In genomic region chr11:101548526-101548925, GRCm38 (mm10) we compare ENCODE assay signal across 37 mouse cellular contexts. TPM values are rescaled to one million over a fixed set of nuclear protein-coding genes. Genes with fewer than 3 reads are reported as not detected.
A peak's percentile ranks its signal among the peaks of the same experiment; 100 is the strongest.
DNase-seq lines count a peak whose midpoint lies in the region; ATAC-seq and TF ChIP-seq lines count a peak whose summit lies in the region.
"Had no signal": no experiment of that assay in that cellular context is flagged by ENCODE, and none has a peak within 500 bp of the region (broad histone marks: within the 10 kb centered on the region; RNA-seq: fewer than 3 reads in every experiment).

No protein-coding gene starts in this region.

- no peak for ATAC-seq in forebrain, embryonic 12.5 days (ENCODE audit: low FRiP score)
- ATAC-seq: CD4-positive, CD25-positive, alpha-beta regulatory T cell, adult 4 months; forebrain, embryonic 13.5 days; forebrain, embryonic 16.5 days; intestine, postnatal 0 days had no signal

- no peaks in the 10 kb centered on the region for H3K27me3 ChIP-seq in E14TG2a.4 (ENCODE audit: insufficient read depth, low read length)
- H3K27me3 ChIP-seq in forebrain, embryonic 12.5 days = no peaks in the 10 kb centered on the region
- H3K27me3 ChIP-seq: embryonic facial prominence, embryonic 13.5 days; forebrain, embryonic 13.5 days; hindbrain, embryonic 12.5 days; hindbrain, embryonic 15.5 days had no signal

- no peak overlapping the region for H3K9ac ChIP-seq in forebrain, embryonic 12.5 days
- H3K9ac ChIP-seq: forebrain, embryonic 13.5 days; hindbrain, embryonic 12.5 days; hindbrain, embryonic 15.5 days had no signal

- no peak overlapping the region for H3K4me2 ChIP-seq in forebrain, embryonic 12.5 days
- H3K4me2 ChIP-seq: embryonic facial prominence, embryonic 13.5 days; forebrain, embryonic 13.5 days; heart, embryonic 11.5 days; hindbrain, embryonic 12.5 days; hindbrain, embryonic 15.5 days had no signal

- no peak overlapping the region for H3K27ac ChIP-seq in forebrain, embryonic 12.5 days
- H3K27ac ChIP-seq: embryonic facial prominence, embryonic 10.5 days; embryonic facial prominence, embryonic 13.5 days; forebrain, embryonic 13.5 days; hindbrain, embryonic 12.5 days; hindbrain, embryonic 15.5 days had no signal

- peaks cover 67% of the 10 kb centered on the region for H3K36me3 ChIP-seq in E14TG2a.4 (ENCODE audit: insufficient read depth, low read length)
- H3K36me3 ChIP-seq in forebrain, embryonic 12.5 days (replicated peaks) = peaks cover 23% of the 10 kb centered on the region
- H3K36me3 ChIP-seq: hindbrain, embryonic 12.5 days; hindbrain, embryonic 15.5 days had no signal

- H3K4me3 ChIP-seq in E14TG2a.4 (replicated peaks; ENCODE audit: low read length) = peak overlapping the region; percentile 11
- H3K4me3 ChIP-seq in forebrain, embryonic 12.5 days (replicated peaks) = no peak overlapping the region
- H3K4me3 ChIP-seq: embryonic facial prominence, embryonic 10.5 days; embryonic facial prominence, embryonic 13.5 days; forebrain, embryonic 13.5 days; hindbrain, embryonic 12.5 days; hindbrain, embryonic 15.5 days had no signal

- intact Hi-C loops in gastrocnemius, postnatal 14 days (cut with DNase I; ENCODE audit: low total_unique reads) = no loop called here

- DNase-seq in ES-CJ7 (ENCODE audit: low read depth, low spot score) = peak; percentile 76
- peak; percentile 22 for DNase-seq in WW6 (ENCODE audit: low read depth, low spot score)
- DNase-seq in gastrocnemius, postnatal 14 days = no peak
- no peak for DNase-seq in cerebellum, adult 18-20 months
- DNase-seq: adrenal gland, adult 2 months; adrenal gland, postnatal 14 days; cerebellum, adult 11 months; cerebellum, adult 8-10 months; cerebellum, postnatal 10 days; cerebellum, postnatal 36 days; embryo, embryonic 11 days; gastrocnemius, postnatal 10 days; heart, adult 11 months had no signal

- no peak for TF ChIP-seq CTCF in E14TG2a.4 (conservative IDR thresholded peaks at IDR 0.05; ENCODE audit: low read length)

- H3K4me1 ChIP-seq in E14TG2a.4 (replicated peaks; ENCODE audit: low read depth, low read length) = peaks cover 75% of the 10 kb centered on the region
- H3K4me1 ChIP-seq in forebrain, embryonic 12.5 days = peaks cover 13% of the 10 kb centered on the region

- H3K9me3 ChIP-seq in E14TG2a.4 (ENCODE audit: low read length) = no peaks in the 10 kb centered on the region
- no peaks in the 10 kb centered on the region for H3K9me3 ChIP-seq in forebrain, embryonic 12.5 days
- H3K9me3 ChIP-seq: embryonic facial prominence, embryonic 10.5 days; embryonic facial prominence, embryonic 13.5 days; forebrain, embryonic 13.5 days; G1E; hindbrain, embryonic 12.5 days; hindbrain, embryonic 15.5 days had no signal

RNA-seq across cellular contexts. Expression of gene Brca1, which starts 3.2 kb away (rescaled TPM):
- 24.3 TPM in 2 replicates for polyA plus RNA-seq in forebrain, embryonic 12.5 days (2016; fragmentation: Nextera tagmentation; extraction: Ambion mirVana)
- total RNA-seq in gastrocnemius, postnatal 14 days (2021) = under 1 TPM; 0.89 to 0.92 TPM

RNA-seq across cellular contexts. Expression of gene Nbr1, which starts 3.4 kb away (rescaled TPM):
- polyA plus RNA-seq in forebrain, embryonic 12.5 days (2016; fragmentation: Nextera tagmentation; extraction: Ambion mirVana) = 118 and 134 TPM in 2 replicates
- 10 to 100 TPM; 66.3 to 69.0 TPM for total RNA-seq in gastrocnemius, postnatal 14 days (2021)

RNA-seq across cellular contexts. Expression of gene Tmem106a, which starts 33.5 kb away (rescaled TPM):
- polyA plus RNA-seq in forebrain, embryonic 12.5 days (2016; fragmentation: Nextera tagmentation; extraction: Ambion mirVana) = 1.8 and 3.0 TPM in 2 replicates
- 1 to 10 TPM; 2.3 to 3.1 TPM for total RNA-seq in gastrocnemius, postnatal 14 days (2021)

RNA-seq across cellular contexts. Expression of gene Gm11634, which starts 50.5 kb away (rescaled TPM):
- polyA plus RNA-seq in forebrain, embryonic 12.5 days (2016; fragmentation: Nextera tagmentation; extraction: Ambion mirVana) = not detected in 2 replicates
- not detected for total RNA-seq in gastrocnemius, postnatal 14 days (2021)
- total RNA-seq: adrenal gland, adult 2 months; adrenal gland, postnatal 14 days; adrenal gland, postnatal 4 days; G1E; gastrocnemius, adult 18-20 months; gastrocnemius, postnatal 10 days; gastrocnemius, postnatal 4 days; heart, adult 8-10 months; heart, postnatal 25 days; hematopoietic stem cell, adult 5-6 weeks had no signal
- polyA plus RNA-seq: adrenal gland, adult 2 months; C2C12; CD4-positive, CD25-positive, alpha-beta regulatory T cell, adult 4 months; cortical plate, adult 2 months; embryonic facial prominence, embryonic 10.5 days; embryonic facial prominence, embryonic 13.5 days; erythroblast, embryonic 14.5 days; forebrain, embryonic 13.5 days; forebrain, embryonic 16.5 days; G1E; heart, embryonic 11.5 days; heart, embryonic 14.5 days; heart, postnatal 0 days; hindbrain, embryonic 12.5 days; hindbrain, embryonic 15.5 days; intestine, embryonic 14.5 days had no signal

Comparison
In these comparisons a context has a peak if more than half of its experiments do, and no peak if none do; other contexts are left out.
1. DNase-seq: peak in ES-CJ7 (single experiment) and WW6 (single experiment); none in gastrocnemius, postnatal 14 days (single experiment) and cerebellum, adult 18-20 months (0 of 2).